Mouse (Mus musculus): ENCODE measurements around the gene Ccr10.
"Not testable (repeated sequence)": the region's sequence is repeated elsewhere in the genome, so short reads cannot be mapped to it uniquely, and the experiment has no call there.

DNA sequence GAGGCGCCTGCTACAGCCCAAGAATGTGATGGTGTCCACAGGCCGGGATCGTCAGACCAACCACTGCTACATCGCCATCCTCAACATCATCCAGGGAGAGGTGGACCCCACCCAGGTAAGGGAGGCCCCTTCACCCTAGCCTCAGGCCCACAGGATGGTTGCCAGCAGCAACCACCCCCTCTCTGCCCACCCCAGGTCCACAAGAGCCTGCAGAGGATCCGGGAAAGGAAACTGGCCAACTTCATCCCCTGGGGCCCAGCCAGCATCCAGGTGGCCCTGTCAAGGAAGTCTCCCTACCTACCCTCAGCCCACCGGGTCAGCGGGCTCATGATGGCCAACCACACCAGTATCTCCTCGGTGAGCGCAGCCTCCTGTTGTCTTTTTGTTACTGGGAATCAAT is 50.2 kb downstream of the Ccr10 start:
- TF ChIP-seq POLR2A (IDR thresholded peaks at IDR 0.05; ENCODE audit: control insufficient read depth, low read depth, low read length); CTCF (IDR thresholded peaks at IDR 0.05; ENCODE audit: control insufficient read depth, insufficient read depth, insufficient replicate concordance, low read depth, low read length): not testable (repeated sequence)

Measured in testis, adult 2 months (tissue).